Mouse (Mus musculus) kidney, adult 2 months (tissue): Measurements from ENCODE around the gene Rita1.

ENCODE experiments used
- CTCF ChIP-seq: fragments of 200-500 bp; conservative IDR thresholded peaks from 2 replicates; pipeline ENCODE4 v1.5.1; 2011; ENCODE audit warnings: low read depth, mild to moderate bottlenecking, control low read depth, low read length, moderate library complexity, mixed read lengths; ENCODE audit not compliant: insufficient read depth, insufficient read length
- POLR2A ChIP-seq: fragments of 200-500 bp; IDR thresholded peaks from one replicate; pipeline ENCODE4 v1.6.1; 2011; ENCODE audit warnings: low read depth, low read length, control low read depth

DNA sequence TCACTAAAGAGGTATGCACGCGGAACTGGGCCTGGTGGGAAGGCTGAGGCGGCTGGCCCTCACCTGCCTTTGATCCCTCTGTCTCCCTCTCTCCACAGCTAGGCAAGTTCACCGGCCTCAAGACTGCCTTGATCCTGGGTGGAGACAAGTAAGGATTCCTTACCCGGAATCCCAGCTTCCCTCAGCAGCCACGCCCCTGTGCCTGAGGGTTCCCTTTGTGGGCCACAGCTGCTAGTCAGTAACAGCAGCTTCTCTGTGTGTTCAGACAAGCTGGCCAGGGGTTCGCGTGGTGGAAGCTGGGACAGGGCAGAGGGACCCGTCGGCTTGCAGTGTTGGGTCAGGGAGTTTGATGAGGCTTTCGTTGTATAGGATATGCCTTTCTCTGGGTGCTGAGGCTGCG, 6.4 kb upstream of the Rita1 start:
- TF ChIP-seq CTCF = no peak
- TF ChIP-seq POLR2A = no peak
